Mouse (Mus musculus): Measurements from ENCODE around the gene Zfp874a. TPM values are rescaled to one million over a fixed set of nuclear protein-coding genes. Genes with fewer than 3 reads are reported as not detected.

Zfp874a gene
- 5.2 and 6.0 TPM in 2 replicates for polyA plus RNA-seq (2014; fragmentation: Nextera tagmentation; extraction: Ambion mirVana)

DNA sequence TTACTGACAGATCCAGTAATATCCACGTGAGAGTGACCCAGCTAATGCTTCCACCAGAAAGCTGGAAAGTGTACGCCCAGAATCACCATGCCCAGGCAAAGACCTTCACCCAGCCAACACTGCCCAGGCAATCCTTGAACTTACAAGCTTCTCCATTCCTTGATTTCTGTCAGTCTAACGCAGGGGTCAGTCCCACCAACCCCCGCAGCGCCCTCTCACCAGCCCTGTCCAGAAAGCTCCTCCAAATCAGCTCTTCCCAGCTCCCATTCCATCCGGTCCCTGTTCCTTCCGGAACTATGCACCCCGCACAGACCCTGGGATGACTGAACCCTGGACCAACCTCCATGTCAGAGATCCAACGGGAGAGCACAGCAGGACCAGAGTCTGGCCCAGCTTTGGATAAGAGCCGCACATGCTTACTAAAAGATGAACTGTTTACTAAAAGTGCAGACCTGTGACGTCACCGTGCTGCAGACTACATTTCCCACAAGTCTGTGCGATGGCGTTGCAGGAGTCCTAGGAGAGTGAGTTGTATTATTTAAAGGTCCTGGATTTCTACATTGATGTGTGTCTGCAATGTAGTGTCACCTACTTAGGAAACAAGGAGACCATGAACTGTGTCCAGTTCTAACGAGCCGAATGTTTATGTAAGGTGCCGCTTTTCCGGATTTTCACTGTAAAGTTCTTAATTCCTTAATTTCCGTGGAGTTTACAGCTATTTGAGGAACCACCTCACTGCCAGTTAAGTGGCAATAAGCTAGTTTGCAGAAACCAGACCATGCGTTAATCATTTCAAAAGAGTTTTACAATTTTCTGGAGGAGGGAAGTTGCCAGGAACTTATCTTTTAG lies at the start of gene Zfp874a:
TSS of gene Zfp874a (minus strand) at position 453 of the 849 bp plus-strand sequence.
- Histone ChIP-seq H3K27ac (ENCODE audit: low read depth, low read length) (no peak within 1 kb of the TSS), H3K9ac (ENCODE audit: low read length) (peak within 1 kb of the TSS; percentile 57), H3K4me3 (ENCODE audit: low read depth, low read length) (peak within 1 kb of the TSS; percentile 49), H3K36me3 (ENCODE audit: control insufficient read depth, insufficient read depth, low read length) (no peaks in the 10 kb centered on the region), H3K27me3 (ENCODE audit: control insufficient read depth, insufficient read depth, low read length) (no peaks in the 10 kb centered on the region), H3K4me2 (ENCODE audit: low read depth, low read length, severe bottlenecking) (peak within 1 kb of the TSS; percentile 58), H3K9me3 (ENCODE audit: control insufficient read depth, low read length) (no peaks in the 10 kb centered on the region), H3K4me1 (replicated peaks; ENCODE audit: control insufficient read depth, insufficient read depth, low read length) (no peaks in the 10 kb centered on the region)
- DNase-seq (ENCODE audit: low spot score): peak; percentile 76
- 2% methylated on average over 20 of the region's 20 CpGs for WGBS
- ATAC-seq (replicated peaks; ENCODE audit: low FRiP score): peak; percentile 96

DNA sequence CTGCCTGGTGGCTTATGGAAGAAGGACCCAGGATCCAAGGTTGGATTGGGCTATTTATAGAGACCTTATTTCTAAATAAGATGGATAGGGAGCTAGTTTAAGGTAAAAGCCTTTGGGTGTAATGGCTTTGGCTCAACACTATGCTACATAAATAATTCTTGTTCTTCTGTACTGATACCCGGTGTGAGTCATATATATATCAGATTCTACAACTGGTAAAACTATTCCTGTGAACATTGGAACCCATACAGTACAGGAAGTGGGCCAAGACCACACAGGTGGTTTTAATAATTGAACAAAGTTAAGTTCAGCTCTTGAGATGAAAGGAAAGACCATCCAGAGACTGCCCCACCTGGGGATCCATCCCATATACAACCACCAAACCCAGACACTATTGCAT lies 49.5 kb upstream of the Zfp874a start:
- WGBS: 72% methylated on average over 1 of the region's 1 CpGs
- H3K27ac ChIP-seq (ENCODE audit: low read depth, low read length): no peak overlapping the region
- H3K4me3 ChIP-seq (ENCODE audit: low read depth, low read length): no peak overlapping the region
- H3K9ac ChIP-seq (ENCODE audit: low read length): no peak overlapping the region
- H3K4me1 ChIP-seq (replicated peaks; ENCODE audit: control insufficient read depth, insufficient read depth, low read length): peaks cover 4% of the 10 kb centered on the region; the same call in 1 of the 2 replicates
- peak; percentile 41 for ATAC-seq (replicated peaks; ENCODE audit: low FRiP score)
- H3K9me3 ChIP-seq (ENCODE audit: control insufficient read depth, low read length): no peaks in the 10 kb centered on the region
- no peaks in the 10 kb centered on the region for H3K27me3 ChIP-seq (ENCODE audit: control insufficient read depth, insufficient read depth, low read length)
- no peak for DNase-seq (ENCODE audit: low spot score)
- no peak overlapping the region for H3K4me2 ChIP-seq (ENCODE audit: low read depth, low read length, severe bottlenecking)
- no peaks in the 10 kb centered on the region for H3K36me3 ChIP-seq (ENCODE audit: control insufficient read depth, insufficient read depth, low read length)

DNA sequence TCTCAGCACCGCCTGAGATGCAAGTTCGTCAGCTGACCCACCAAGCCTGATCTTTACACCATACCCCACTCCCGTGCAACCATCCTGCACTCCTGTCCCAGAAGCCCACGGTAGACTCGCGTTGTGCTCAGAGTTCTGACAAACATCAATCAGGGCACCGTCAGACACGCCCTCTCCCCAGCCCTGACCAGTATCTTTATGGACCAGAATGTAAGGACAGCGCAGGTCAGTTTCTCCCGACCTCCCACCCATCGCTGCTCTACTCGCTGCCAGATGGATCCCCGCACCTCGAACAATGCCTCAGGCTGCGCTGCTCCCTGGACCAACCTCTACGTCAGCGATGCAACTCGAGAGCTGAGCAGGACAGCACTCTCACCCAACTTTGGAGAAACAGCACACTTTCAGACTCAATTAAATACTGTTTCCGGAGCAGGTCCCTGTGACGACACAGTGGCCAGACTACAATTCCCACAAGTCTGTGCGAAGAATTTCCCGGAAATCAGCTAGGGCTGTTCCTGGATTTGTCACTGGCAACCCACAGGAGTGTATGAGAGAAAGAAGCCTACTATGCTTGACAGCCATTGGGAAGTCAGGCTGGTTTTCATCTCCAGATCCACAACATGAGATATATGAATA lies 48.8 kb upstream of the Zfp874a start, which contains the start of gene Zfp58:
TSS of gene Zfp58 (minus strand) at position 472 of the 636 bp plus-strand sequence.
- Histone ChIP-seq H3K9me3 (ENCODE audit: control insufficient read depth, low read length) (no peaks in the 10 kb centered on the region), H3K27ac (ENCODE audit: low read depth, low read length) (no peak within 1 kb of the TSS), H3K27me3 (ENCODE audit: control insufficient read depth, insufficient read depth, low read length) (no peaks in the 10 kb centered on the region), H3K4me1 (replicated peaks; ENCODE audit: control insufficient read depth, insufficient read depth, low read length) (peaks cover 4% of the 10 kb centered on the region; the same call in 1 of the 2 replicates), H3K4me2 (ENCODE audit: low read depth, low read length, severe bottlenecking) (peak within 1 kb of the TSS; percentile 66), H3K9ac (ENCODE audit: low read length) (peak within 1 kb of the TSS; percentile 60), H3K4me3 (ENCODE audit: low read depth, low read length) (peak within 1 kb of the TSS; percentile 52), H3K36me3 (ENCODE audit: control insufficient read depth, insufficient read depth, low read length) (no peaks in the 10 kb centered on the region)
- WGBS: under 1% methylated on average over 22 of the region's 22 CpGs
- DNase-seq (ENCODE audit: low spot score) (peak; percentile 80), ATAC-seq (replicated peaks; ENCODE audit: low FRiP score) (peak; percentile 97)

DNA sequence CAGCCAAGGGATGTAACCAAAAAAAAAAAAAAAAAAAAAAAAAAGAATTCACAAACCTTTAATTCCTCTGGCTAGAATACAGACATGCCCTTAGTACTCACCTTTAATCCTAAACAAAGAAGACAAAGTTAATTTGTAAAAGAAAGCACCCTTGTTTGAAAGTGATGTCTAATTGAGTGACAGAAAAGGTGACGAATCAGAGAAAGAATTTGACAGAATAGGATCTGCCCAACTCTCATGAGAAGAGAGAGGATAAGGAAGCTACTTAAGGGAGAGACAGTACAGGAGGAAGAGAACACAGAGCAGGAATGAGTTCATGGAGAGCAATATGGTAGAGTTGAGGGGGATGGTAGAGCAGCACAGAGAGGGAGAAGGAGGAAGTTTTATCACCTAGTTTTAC lies 44.2 kb upstream of the Zfp874a start:
- no peak for ATAC-seq (replicated peaks; ENCODE audit: low FRiP score)
- 95% methylated on average over 1 of the region's 1 CpGs for WGBS
- H3K4me2 ChIP-seq (ENCODE audit: low read depth, low read length, severe bottlenecking): no peak overlapping the region
- no peaks in the 10 kb centered on the region for H3K27me3 ChIP-seq (ENCODE audit: control insufficient read depth, insufficient read depth, low read length)
- H3K4me1 ChIP-seq (replicated peaks; ENCODE audit: control insufficient read depth, insufficient read depth, low read length): peaks cover 4% of the 10 kb centered on the region; the same call in 1 of the 2 replicates
- peaks cover 16% of the 10 kb centered on the region for H3K36me3 ChIP-seq (ENCODE audit: control insufficient read depth, insufficient read depth, low read length)
- DNase-seq (ENCODE audit: low spot score): no peak
- no peak overlapping the region for H3K27ac ChIP-seq (ENCODE audit: low read depth, low read length)
- no peak overlapping the region for H3K4me3 ChIP-seq (ENCODE audit: low read depth, low read length)
- no peak overlapping the region for H3K9ac ChIP-seq (ENCODE audit: low read length)
- H3K9me3 ChIP-seq (ENCODE audit: control insufficient read depth, low read length): peaks cover 11% of the 10 kb centered on the region; the same call in 1 of the 2 replicates

DNA sequence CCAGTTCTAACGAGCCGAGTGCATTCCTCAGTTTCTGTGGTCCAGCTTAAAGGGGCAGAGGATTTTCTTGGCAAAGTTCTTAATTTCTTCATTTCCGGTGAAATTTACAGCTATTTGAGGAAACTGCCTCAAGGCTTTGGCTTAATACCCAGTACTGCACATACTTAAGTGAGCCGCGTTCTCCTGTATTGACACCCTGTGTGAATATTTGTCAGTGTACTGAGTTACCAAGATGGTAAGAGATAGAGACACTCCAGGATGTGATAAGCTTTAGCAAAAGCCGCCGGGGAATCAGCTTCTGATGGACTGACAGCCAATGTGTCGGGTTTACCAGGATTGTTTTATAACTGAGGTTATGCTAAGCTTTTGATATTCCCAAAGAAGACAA lies 33.0 kb upstream of the Zfp874a start:
- Histone ChIP-seq H3K4me1 (replicated peaks; ENCODE audit: control insufficient read depth, insufficient read depth, low read length) (no peaks in the 10 kb centered on the region), H3K9me3 (ENCODE audit: control insufficient read depth, low read length) (no peaks in the 10 kb centered on the region), H3K27ac (ENCODE audit: low read depth, low read length) (no peak overlapping the region), H3K4me2 (ENCODE audit: low read depth, low read length, severe bottlenecking) (peak overlapping the region; percentile 65), H3K4me3 (ENCODE audit: low read depth, low read length) (peak overlapping the region; percentile 46), H3K27me3 (ENCODE audit: control insufficient read depth, insufficient read depth, low read length) (no peaks in the 10 kb centered on the region), H3K36me3 (ENCODE audit: control insufficient read depth, insufficient read depth, low read length) (peaks cover 3% of the 10 kb centered on the region; the same call in 1 of the 2 replicates), H3K9ac (ENCODE audit: low read length) (peak overlapping the region; percentile 53)
- DNase-seq (ENCODE audit: low spot score) (no peak), ATAC-seq (replicated peaks; ENCODE audit: low FRiP score) (peak; percentile 69)
- 43% methylated on average over 8 of the region's 8 CpGs for WGBS

DNA sequence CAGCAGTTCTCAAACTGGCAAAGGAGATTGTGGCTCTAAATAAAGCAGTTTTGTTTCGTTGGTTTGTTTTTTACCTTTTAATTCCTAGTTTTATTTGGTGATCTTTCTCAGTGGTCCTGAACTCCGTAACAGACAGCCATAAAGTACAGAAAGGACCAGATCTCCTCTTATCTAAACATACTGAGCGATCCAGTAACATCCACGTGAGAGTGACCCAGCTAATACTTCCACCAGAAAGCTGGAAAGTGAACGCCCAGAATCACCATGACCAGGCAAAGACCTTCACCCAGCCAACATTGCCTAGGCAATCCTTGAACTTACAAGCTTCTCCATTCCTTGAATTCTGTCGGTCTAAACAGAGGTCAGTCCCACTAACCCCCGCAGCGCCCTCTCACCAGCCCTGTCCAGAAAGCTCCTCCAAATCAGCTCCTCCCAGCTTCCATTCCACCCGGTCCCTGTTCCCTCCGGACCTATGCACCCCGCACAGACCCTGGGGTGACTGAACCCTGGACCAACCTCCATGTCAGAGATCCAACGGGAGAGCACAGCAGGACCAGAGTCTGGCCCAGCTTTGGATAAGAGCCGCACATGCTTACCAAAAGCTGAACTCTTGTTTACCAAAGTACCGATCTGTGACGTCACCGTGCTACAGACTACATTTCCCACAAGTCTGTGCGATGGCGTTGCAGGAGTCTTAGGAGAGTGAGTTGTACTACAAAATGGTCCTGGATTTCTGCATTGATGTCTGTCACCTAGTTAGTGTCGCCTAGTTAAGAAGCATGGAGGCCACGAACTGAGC lies 32.4 kb upstream of the Zfp874a start, which contains the start of gene Zfp874b:
TSS of gene Zfp874b (minus strand) at position 634 of the 799 bp plus-strand sequence.
- Histone ChIP-seq H3K4me1 (replicated peaks; ENCODE audit: control insufficient read depth, insufficient read depth, low read length) (no peaks in the 10 kb centered on the region), H3K9ac (ENCODE audit: low read length) (peak within 1 kb of the TSS; percentile 53), H3K27ac (ENCODE audit: low read depth, low read length) (no peak within 1 kb of the TSS), H3K27me3 (ENCODE audit: control insufficient read depth, insufficient read depth, low read length) (no peaks in the 10 kb centered on the region), H3K9me3 (ENCODE audit: control insufficient read depth, low read length) (no peaks in the 10 kb centered on the region), H3K4me2 (ENCODE audit: low read depth, low read length, severe bottlenecking) (peak within 1 kb of the TSS; percentile 65), H3K36me3 (ENCODE audit: control insufficient read depth, insufficient read depth, low read length) (no peaks in the 10 kb centered on the region; the same call in 1 of the 2 replicates), H3K4me3 (ENCODE audit: low read depth, low read length) (peak within 1 kb of the TSS; percentile 46)
- WGBS: 7% methylated on average over 20 of the region's 20 CpGs
- peak; percentile 82 for DNase-seq (ENCODE audit: low spot score)
- ATAC-seq (replicated peaks; ENCODE audit: low FRiP score): peak; percentile 91

DNA sequence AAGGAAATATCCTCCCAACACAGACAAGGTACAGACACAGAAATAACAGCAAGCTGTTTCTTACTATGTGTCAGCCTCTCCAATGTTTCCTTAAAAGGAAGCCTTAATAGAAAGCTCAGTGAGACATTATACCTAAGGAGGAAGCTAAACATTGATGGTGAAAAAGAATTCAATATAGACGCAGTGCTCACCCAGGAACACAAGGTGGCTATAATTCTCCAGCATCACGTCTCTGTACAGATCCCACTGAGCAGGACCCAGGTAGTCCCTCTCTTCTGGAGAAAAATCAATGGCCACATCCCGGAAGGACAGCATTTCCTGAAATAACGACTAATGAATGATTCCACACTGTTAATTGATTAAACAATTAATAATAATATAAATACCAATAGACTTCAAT lies 30.1 kb upstream of the Zfp874a start:
- WGBS: 67% methylated on average over 4 of the region's 4 CpGs
- no peak overlapping the region for H3K4me2 ChIP-seq (ENCODE audit: low read depth, low read length, severe bottlenecking)
- H3K27ac ChIP-seq (ENCODE audit: low read depth, low read length): no peak overlapping the region

DNA sequence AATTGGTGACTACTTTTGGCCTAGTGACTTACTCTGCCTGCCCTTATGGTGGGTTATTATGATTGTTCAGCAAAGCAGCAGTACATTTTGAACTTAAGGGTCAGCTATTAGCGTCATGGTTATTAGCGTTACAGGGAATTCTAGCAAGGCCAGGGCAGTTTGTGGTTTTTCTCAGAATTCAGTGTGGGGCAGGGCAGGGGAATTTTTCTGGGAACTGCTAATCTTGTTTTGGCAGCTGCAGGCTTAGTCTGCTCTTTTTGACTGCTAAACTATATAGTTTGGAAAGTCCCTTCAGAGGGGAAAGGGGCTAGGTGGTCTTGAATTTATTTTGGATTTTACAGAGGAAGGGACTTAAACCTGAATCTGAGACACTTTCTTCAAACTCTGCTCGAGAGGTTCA lies 17.9 kb upstream of the Zfp874a start:
- ATAC-seq (replicated peaks; ENCODE audit: low FRiP score) (no peak), DNase-seq (ENCODE audit: low spot score) (no peak)
- WGBS: 85% methylated on average over 3 of the region's 3 CpGs
- Histone ChIP-seq H3K4me3 (ENCODE audit: low read depth, low read length) (no peak overlapping the region), H3K36me3 (ENCODE audit: control insufficient read depth, insufficient read depth, low read length) (no peaks in the 10 kb centered on the region; the same call in 1 of the 2 replicates), H3K27ac (ENCODE audit: low read depth, low read length) (no peak overlapping the region), H3K4me2 (ENCODE audit: low read depth, low read length, severe bottlenecking) (no peak overlapping the region), H3K4me1 (replicated peaks; ENCODE audit: control insufficient read depth, insufficient read depth, low read length) (no peaks in the 10 kb centered on the region), H3K9ac (ENCODE audit: low read length) (no peak overlapping the region), H3K9me3 (ENCODE audit: control insufficient read depth, low read length) (no peaks in the 10 kb centered on the region), H3K27me3 (ENCODE audit: control insufficient read depth, insufficient read depth, low read length) (no peaks in the 10 kb centered on the region)

More for the DNA sequence above, 30.1 kb upstream of the Zfp874a start:
- H3K4me3 ChIP-seq (ENCODE audit: low read depth, low read length): no peak overlapping the region
- no peaks in the 10 kb centered on the region for H3K27me3 ChIP-seq (ENCODE audit: control insufficient read depth, insufficient read depth, low read length)
- H3K4me1 ChIP-seq (replicated peaks; ENCODE audit: control insufficient read depth, insufficient read depth, low read length): no peaks in the 10 kb centered on the region
- no peak for ATAC-seq (replicated peaks; ENCODE audit: low FRiP score)
- no peak for DNase-seq (ENCODE audit: low spot score)
- no peaks in the 10 kb centered on the region for H3K36me3 ChIP-seq (ENCODE audit: control insufficient read depth, insufficient read depth, low read length)
- H3K9ac ChIP-seq (ENCODE audit: low read length): no peak overlapping the region
- no peaks in the 10 kb centered on the region for H3K9me3 ChIP-seq (ENCODE audit: control insufficient read depth, low read length)

Data from forebrain, embryonic 11.5 days (tissue).